Mouse (Mus musculus) forebrain, embryonic 15.5 days (tissue): Measurements from ENCODE around the gene Pgs1. TPM values are rescaled to one million over a fixed set of nuclear protein-coding genes. Genes with fewer than 3 reads are reported as not detected.

Source experiments
- ATAC-seq: fragments of 200-750 bp; cut with Nextera tagmentation; replicated peaks from 2 replicates; pipeline ENCODE4 v1.8.0; 2017; ENCODE audit warnings: mild to moderate bottlenecking, moderate TSS enrichment, moderate library complexity
- H3K27ac ChIP-seq: fragments of 300-500 bp; sonication (generic); replicated peaks from 2 replicates; pipeline ENCODE4 v1.5.1; 2015; ENCODE audit warnings: mild to moderate bottlenecking, inconsistent platforms
- H3K27me3 ChIP-seq: fragments of 300-500 bp; sonication (generic); 2 replicates; pipeline ENCODE4 v1.6.1; 2015; ENCODE audit warnings: inconsistent platforms
- H3K36me3 ChIP-seq: fragments of 300-500 bp; sonication (generic); 2 replicates; pipeline ENCODE4 v1.6.1; 2015; ENCODE audit warnings: mild to moderate bottlenecking, inconsistent platforms
- H3K4me1 ChIP-seq: fragments of 300-500 bp; sonication (generic); 2 replicates; pipeline ENCODE4 v1.6.1; 2015; ENCODE audit warnings: inconsistent platforms
- H3K4me2 ChIP-seq: fragments of 300-500 bp; sonication (generic); replicated peaks from 2 replicates; pipeline ENCODE4 v1.6.1; 2015; ENCODE audit warnings: mild to moderate bottlenecking, inconsistent platforms
- H3K4me3 ChIP-seq: fragments of 300-500 bp; sonication (generic); 2 replicates; pipeline ENCODE4 v1.5.1; 2015; ENCODE audit warnings: mild to moderate bottlenecking, inconsistent platforms
- H3K9ac ChIP-seq: fragments of 300-500 bp; sonication (generic); replicated peaks from 2 replicates; pipeline ENCODE4 v1.6.1; 2015; ENCODE audit warnings: mild to moderate bottlenecking, inconsistent platforms
- H3K9me3 ChIP-seq: fragments of 300-500 bp; sonication (generic); 2 replicates; pipeline ENCODE4 v1.6.1; 2016; ENCODE audit warnings: inconsistent platforms
- WGBS: fragments of 180-500 bp; shearing (Covaris S2); methylation state at CpG from one replicate; pipeline ENCODE4 v1.1.7; 2015; ENCODE audit warnings: mixed read lengths; 5-methylcytosine and 5-hydroxymethylcytosine counted together
- polyA plus RNA-seq: library from polyadenylated mRNA; unstranded; fragments of >200 nt; fragmentation: Nextera tagmentation; extraction: Ambion mirVana; gene quantifications from 2 replicates; pipeline ENCODE4 v1.2.1, GENCODE M21; 2015

Gene Pgs1
- polyA plus RNA-seq, 1 experiment from 2014 or later, result 54.3 TPM

DNA sequence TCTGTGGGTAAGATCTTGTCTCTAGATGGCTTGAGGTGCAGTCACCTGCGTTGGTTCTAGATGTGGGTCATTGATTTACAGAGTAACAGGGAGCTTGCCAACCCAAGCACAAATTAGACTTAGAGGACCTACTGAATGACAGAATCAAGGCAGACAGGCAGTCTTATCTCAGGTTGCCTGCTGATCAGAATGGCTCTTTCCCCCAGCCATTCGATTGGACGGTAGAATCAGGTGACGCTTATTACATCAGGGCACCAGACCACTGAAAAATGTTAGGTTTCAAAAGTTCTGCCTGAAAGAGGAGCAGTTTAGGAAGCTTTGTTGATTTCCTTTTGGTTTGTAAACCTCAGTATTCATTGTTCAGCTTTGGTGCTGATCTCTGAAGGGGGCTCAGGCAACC is 1.9 kb downstream of the Pgs1 start:
- no peak overlapping the region for H3K27ac ChIP-seq
- whole genome bisulfite sequencing, result 66% methylated on average over 4 of the region's 4 CpGs
- H3K9ac ChIP-seq, result no peak overlapping the region
- H3K4me3 ChIP-seq, result peak overlapping the region; percentile 82
- H3K27me3 ChIP-seq, result no peaks in the 10 kb centered on the region
- no peaks in the 10 kb centered on the region for H3K9me3 ChIP-seq
- peak overlapping the region; percentile 71 for H3K4me2 ChIP-seq
- ATAC-seq, result no peak
- H3K4me1 ChIP-seq, result peaks cover 34% of the 10 kb centered on the region
- H3K36me3 ChIP-seq, result no peaks in the 10 kb centered on the region

DNA sequence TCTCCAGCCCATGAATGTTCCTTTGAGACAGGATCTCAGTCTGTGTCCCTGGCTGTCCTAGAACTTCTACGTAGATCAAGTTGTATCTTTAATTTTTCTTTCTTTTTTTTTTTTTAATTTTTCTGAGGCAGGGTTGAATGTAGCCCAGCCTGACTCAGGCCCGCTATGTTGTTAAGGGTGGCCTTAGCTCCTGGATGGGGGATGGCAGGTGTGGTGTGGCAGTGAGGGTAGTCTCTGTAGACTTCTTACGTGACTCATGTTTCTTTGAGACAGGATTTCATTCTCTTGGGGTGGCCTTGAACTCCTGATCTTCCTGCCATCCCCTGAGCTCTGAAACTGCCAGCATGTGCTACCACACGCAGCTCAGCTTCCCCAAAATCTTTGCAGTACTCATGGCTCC is 3.1 kb downstream of the Pgs1 start:
- no peak overlapping the region for H3K9ac ChIP-seq
- H3K4me1 ChIP-seq, result peaks cover 45% of the 10 kb centered on the region
- no peak overlapping the region for H3K4me3 ChIP-seq
- no peak for ATAC-seq
- H3K27me3 ChIP-seq, result no peaks in the 10 kb centered on the region
- H3K4me2 ChIP-seq, result no peak overlapping the region
- no peaks in the 10 kb centered on the region for H3K36me3 ChIP-seq
- 84% methylated on average over 4 of the region's 4 CpGs for WGBS
- H3K9me3 ChIP-seq, result no peaks in the 10 kb centered on the region
- no peak overlapping the region for H3K27ac ChIP-seq

DNA sequence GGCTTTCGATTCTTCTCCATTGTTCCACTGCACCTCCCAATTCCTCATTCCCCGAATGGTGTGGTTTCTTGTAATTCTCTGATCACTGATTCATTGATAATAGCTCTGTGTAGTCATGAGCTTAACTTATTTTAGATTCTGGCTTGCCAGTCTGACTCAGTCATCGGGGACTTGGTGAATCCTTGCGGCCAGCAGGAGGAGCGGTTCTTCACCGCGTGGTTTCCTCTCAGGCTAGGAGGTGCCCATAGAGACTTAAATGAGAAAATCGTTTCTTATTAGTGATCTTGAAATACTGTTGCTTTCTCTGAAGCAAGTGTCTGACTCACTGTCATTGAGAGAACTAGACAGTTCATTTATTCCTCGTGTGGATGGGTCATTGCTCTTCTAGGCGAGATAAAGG is 3.8 kb downstream of the Pgs1 start:
- no peaks in the 10 kb centered on the region for H3K36me3 ChIP-seq
- ATAC-seq, result no peak
- no peaks in the 10 kb centered on the region for H3K9me3 ChIP-seq
- 56% methylated on average over 10 of the region's 10 CpGs for WGBS
- no peaks in the 10 kb centered on the region for H3K27me3 ChIP-seq
- H3K4me3 ChIP-seq, result no peak overlapping the region
- no peak overlapping the region for H3K4me2 ChIP-seq
- no peak overlapping the region for H3K9ac ChIP-seq
- H3K27ac ChIP-seq, result no peak overlapping the region
- H3K4me1 ChIP-seq, result peaks cover 46% of the 10 kb centered on the region

DNA sequence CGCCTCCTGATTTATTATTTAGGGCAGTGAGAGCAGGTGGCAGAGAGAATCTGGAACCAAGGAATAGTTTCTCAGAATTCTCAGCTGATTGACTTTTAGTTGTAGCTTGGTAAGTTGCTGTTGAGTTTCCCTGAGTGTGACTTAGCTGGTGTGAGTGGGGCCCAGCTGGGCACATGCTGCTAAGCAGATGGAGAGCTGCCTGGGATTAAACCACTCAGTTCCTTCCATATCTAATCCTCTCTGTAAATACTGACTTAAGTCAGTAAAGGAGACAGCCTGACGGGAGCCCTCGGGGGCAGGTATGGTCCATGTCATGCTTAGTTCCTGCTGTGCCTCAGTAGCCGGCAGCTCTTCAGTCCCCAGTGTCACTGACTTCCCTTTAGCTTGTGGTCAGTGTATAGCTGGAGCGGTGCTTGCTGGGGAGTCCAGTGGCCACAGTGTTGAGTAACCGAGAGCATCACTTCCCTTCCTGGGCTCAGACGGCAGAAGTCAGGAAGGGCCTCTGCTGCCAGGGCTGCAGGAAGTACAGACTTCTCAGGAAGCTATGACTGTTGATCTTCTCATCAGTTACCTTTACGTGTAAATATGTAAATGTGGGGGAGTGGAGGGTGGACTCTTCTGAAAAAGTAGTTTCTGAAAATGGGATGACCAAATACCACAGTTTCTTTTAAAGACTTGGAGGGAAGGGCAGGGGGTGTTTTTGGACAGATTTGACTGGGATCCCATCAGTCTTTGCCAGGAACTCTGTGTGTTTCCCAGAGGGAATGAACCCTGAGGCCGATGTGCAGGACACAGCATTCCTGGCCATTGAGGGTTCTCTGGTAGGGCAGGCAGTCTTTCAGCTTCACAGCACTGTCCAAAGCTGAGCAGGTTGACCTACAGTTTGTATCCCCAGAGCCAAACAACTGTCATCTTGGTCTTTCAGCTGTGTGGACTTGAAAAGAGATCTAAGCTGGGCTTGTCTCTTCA is 5.7 kb downstream of the Pgs1 start:
- ATAC-seq, result no peak
- no peak overlapping the region for H3K9ac ChIP-seq
- no peak overlapping the region for H3K27ac ChIP-seq
- 76% methylated on average over 9 of the region's 9 CpGs for WGBS
- peaks cover 47% of the 10 kb centered on the region for H3K4me1 ChIP-seq
- H3K4me2 ChIP-seq, result no peak overlapping the region
- no peak overlapping the region for H3K4me3 ChIP-seq
- H3K36me3 ChIP-seq, result no peaks in the 10 kb centered on the region
- H3K27me3 ChIP-seq, result no peaks in the 10 kb centered on the region
- H3K9me3 ChIP-seq, result no peaks in the 10 kb centered on the region

DNA sequence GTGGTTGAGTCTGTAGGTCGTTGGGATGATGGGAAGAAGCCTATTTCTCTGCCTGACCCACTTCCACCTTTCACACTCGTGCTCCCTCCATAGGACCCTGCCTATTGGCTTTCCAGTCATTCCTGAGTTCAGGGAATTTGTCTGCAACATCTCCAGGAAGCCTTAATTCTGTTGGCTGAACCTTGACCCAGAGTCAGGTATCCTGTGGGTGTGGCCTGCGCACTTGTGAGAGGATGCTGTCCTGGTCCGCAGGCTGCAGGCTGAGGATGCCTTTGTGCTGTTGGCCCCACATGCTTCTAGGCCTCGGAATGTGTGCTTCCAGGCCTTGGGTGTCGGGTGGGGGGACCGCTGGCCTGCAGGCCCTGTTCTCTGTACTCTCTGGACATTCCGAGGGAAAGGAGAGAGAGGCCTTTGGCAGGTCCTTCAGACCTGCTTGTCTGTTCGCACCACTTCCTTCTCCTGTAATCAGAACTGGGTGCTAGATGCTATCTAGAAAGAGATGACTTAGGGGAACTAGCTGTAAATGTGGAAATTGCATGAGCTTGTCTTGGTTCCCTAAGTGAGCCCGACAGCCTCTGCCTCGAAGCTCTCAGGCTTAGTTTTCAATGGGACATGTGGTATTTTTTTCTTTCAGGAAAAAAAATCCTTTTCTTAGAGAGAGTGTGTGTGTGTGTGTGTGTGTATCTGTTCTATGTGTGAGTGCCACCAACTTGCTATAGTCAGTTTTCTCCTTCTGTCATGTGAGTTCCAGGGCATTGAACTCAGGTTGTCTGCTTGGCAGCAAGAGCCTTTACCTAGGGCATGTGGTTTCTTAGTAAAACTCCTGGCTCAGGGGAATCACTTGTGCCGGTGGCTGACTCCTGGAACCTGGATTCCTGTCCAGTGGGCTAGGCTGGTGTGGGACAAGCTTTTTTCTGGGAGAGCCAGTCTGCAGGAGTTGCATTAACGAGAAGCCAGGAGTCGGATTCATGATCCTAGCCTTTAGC is 7.4 kb downstream of the Pgs1 start:
- no peak for ATAC-seq
- Histone ChIP-seq H3K9me3 (no peaks in the 10 kb centered on the region), H3K4me1 (peaks cover 35% of the 10 kb centered on the region), H3K9ac (no peak overlapping the region), H3K36me3 (no peaks in the 10 kb centered on the region), H3K4me2 (no peak overlapping the region), H3K27me3 (no peaks in the 10 kb centered on the region), H3K4me3 (no peak overlapping the region), H3K27ac (no peak overlapping the region; the same call in 1 of the 2 replicates)
- WGBS, result 79% methylated on average over 14 of the region's 14 CpGs

DNA sequence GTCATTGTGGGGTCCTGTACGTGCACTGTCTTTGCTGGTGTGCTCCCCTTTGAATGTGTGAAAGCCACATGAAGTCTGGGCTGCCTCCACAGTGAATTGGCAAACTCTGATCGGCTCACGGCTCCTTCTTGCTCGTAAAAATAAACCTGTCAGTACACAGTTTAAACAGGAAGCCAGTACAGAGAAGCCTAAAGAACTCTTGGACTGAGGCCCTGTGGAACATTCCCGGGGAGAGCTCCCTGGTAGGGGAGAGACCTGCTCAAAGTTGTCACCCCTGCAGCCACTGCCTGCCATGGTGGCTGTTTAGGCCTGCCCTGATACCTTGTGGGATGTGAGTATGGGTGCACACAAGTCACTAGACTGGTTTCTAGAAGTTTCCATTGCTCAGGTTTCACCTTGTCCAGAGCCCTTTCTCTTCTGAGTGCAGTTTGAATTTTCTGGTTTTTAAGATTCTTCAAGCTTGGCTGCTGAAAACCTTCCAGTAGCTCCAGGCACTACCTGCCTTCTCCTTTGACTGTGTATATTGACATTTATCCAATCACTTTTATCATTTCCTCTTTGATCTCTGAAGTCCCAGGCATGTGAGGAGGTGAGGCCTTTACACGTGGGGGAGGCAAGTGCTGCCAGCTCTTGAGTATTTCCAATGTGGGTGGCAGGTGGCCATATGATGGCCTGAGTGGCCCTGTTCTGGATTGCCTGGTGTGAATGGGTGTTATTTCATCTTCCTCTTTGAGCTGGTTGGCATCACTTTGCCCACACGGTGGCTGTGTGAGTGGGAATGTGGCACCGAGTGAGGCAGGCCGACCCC is 8.4 kb downstream of the Pgs1 start:
- Histone ChIP-seq H3K27me3 (no peaks in the 10 kb centered on the region), H3K4me2 (no peak overlapping the region), H3K4me3 (no peak overlapping the region), H3K36me3 (no peaks in the 10 kb centered on the region), H3K9me3 (no peaks in the 10 kb centered on the region), H3K27ac (no peak overlapping the region; the same call in 1 of the 2 replicates), H3K9ac (no peak overlapping the region), H3K4me1 (peaks cover 25% of the 10 kb centered on the region)
- WGBS, result 71% methylated on average over 9 of the region's 9 CpGs
- no peak for ATAC-seq

DNA sequence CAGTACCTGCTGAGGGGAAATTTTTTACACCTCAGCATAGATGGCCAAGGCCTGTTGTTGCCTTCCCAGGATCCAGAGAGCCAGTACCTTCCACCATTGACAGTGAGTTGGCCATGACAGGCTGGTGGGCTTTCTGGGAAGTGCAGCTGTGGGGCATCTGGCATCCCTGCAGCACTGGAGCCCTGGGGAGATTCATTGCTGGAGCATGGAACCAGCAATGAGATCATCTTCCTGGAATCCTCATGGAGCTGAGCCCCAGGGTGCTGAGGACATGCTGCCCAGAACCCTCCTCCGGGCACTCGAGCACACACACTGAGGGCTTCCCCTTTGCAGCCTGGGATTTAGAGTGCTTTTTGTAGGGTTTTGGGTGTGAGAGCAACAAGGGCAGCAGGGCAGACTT is 9.2 kb downstream of the Pgs1 start:
- Histone ChIP-seq H3K27ac (no peak overlapping the region), H3K4me2 (no peak overlapping the region), H3K9me3 (no peaks in the 10 kb centered on the region), H3K36me3 (no peaks in the 10 kb centered on the region), H3K4me1 (peaks cover 20% of the 10 kb centered on the region), H3K9ac (no peak overlapping the region), H3K27me3 (no peaks in the 10 kb centered on the region), H3K4me3 (no peak overlapping the region)
- ATAC-seq, result no peak
- WGBS, result 49% methylated on average over 2 of the region's 2 CpGs

DNA sequence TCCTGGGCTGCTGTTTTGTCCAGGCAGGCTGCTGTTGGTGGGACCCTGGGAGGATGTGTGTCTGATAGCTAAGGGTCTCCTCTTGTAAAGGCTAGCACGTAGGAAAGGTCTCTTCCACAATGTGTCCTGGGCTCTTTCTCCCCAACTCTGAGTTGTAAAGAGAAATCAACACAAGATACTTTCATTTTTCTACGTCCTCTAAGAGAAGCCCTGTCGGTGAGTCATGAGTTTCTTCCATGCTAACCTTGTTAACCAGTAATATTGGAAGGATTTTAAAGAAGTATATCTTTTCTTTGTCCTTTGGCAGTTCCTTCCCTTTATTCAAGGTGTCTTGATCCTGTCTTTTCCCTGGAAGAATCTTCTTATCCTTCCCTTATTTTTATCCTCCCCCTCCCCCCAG is 9.6 kb downstream of the Pgs1 start:
- H3K36me3 ChIP-seq, result 0 out of 2 replicates have a peak, but pooled peaks cover 3% of the 10 kb centered on the region
- no peak overlapping the region for H3K4me3 ChIP-seq
- H3K4me1 ChIP-seq, result peaks cover 20% of the 10 kb centered on the region
- no peaks in the 10 kb centered on the region for H3K27me3 ChIP-seq
- no peaks in the 10 kb centered on the region for H3K9me3 ChIP-seq
- no peak overlapping the region for H3K27ac ChIP-seq
- ATAC-seq, result no peak
- WGBS, result 51% methylated on average over 3 of the region's 3 CpGs
- no peak overlapping the region for H3K4me2 ChIP-seq
- no peak overlapping the region for H3K9ac ChIP-seq

DNA sequence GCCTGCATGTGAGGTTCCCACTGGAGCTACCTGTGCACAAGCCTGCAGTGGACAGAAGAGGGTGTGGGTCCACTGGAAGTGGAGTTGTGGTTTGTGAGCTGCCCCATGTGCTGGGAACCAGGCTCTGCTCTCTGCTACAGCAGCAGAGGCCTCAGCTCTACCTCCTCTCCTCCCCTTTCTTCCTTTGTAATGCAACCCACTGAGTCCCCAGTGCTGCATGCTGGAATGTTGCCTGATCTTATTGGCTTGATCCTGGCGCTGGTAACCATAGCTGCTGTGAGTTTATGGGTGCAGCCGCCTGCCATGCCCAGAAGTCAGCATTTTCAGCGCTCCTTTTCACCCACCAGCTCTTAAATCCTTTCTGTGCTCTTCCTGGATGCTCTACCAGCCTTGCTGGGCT is 10.0 kb downstream of the Pgs1 start:
- ATAC-seq, result no peak
- Histone ChIP-seq H3K9ac (no peak overlapping the region), H3K9me3 (no peaks in the 10 kb centered on the region), H3K4me3 (no peak overlapping the region), H3K27me3 (no peaks in the 10 kb centered on the region), H3K4me2 (no peak overlapping the region), H3K36me3 (peaks cover 7% of the 10 kb centered on the region; the same call in 1 of the 2 replicates), H3K4me1 (peaks cover 20% of the 10 kb centered on the region), H3K27ac (no peak overlapping the region)
- 24% methylated on average over 3 of the region's 3 CpGs for WGBS

DNA sequence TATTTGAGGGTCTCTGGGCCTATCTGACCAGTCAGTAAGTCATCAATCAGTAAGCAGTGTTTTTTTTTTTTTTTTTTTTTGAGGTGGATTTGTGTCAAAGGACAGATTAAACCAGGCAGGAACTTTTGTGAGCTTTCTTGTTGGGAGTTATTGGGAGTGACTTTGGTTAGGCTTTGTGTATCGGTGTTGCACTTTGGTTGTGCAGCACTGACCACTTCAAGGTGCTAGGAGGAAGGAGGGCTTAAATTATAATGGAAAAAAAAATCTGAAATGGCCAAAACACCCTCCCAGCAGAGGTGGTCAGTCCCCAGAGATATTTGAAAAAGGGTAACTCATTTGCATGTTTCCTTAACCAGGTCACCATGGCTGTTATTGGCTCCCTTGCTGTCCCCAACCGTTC is 11.0 kb downstream of the Pgs1 start:
- Histone ChIP-seq H3K27ac (no peak overlapping the region), H3K4me3 (no peak overlapping the region), H3K9ac (no peak overlapping the region), H3K4me1 (peaks cover 20% of the 10 kb centered on the region), H3K9me3 (no peaks in the 10 kb centered on the region), H3K27me3 (no peaks in the 10 kb centered on the region), H3K36me3 (peaks cover 17% of the 10 kb centered on the region), H3K4me2 (no peak overlapping the region)
- ATAC-seq, result no peak
- whole genome bisulfite sequencing, result 93% methylated on average over 2 of the region's 2 CpGs

DNA sequence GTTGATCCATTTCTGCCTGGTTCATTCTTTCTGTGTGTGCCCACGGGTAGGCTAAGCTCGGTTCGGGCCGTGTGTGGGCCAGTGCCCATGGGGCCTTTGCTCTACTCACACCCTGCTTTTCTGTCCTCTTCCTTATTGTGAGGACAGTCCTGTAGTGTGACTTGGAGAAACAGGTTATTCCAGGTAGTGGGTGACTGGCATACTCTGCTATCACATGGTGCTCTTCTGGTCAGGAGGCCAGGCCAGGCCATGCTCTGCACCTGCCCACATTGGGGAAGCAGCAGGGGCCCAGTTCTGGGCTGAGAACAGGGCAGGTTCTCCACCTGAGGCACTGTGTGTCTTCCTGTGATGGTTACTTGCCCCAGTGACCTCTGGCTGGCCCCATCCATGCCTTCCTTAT is 12.3 kb downstream of the Pgs1 start:
- WGBS, result 91% methylated on average over 4 of the region's 4 CpGs
- no peaks in the 10 kb centered on the region for H3K27me3 ChIP-seq
- peaks cover 16% of the 10 kb centered on the region for H3K4me1 ChIP-seq
- no peak overlapping the region for H3K4me2 ChIP-seq
- H3K9ac ChIP-seq, result no peak overlapping the region
- H3K27ac ChIP-seq, result no peak overlapping the region
- no peaks in the 10 kb centered on the region for H3K9me3 ChIP-seq
- no peak overlapping the region for H3K4me3 ChIP-seq
- peaks cover 27% of the 10 kb centered on the region for H3K36me3 ChIP-seq
- no peak for ATAC-seq
